Mouse (Mus musculus): ENCODE results near the gene Sec14l1. TPM values are rescaled to one million over a fixed set of nuclear protein-coding genes. Genes with fewer than 3 reads are reported as not detected.

The Sec14l1 gene
- total and polyA plus RNA-seq, 3 experiments, result 76.1 to 95.5 (median 82.8) TPM

GRCm38 (mm10) chr11:117153553-117153952 lies 38.6 kb downstream of the Sec14l1 start:
- Histone ChIP-seq H3K27me3 (ENCODE audit: insufficient read depth, low read length) (no peaks in the 10 kb centered on the region), H3K4me1 (ENCODE audit: insufficient read depth, low read depth, low read length) (peaks cover 4% of the 10 kb centered on the region), H3K36me3 (replicated peaks) (peaks cover 99% of the 10 kb centered on the region), H3K9me3 (replicated peaks) (no peaks in the 10 kb centered on the region), H3K4me3 (ENCODE audit: low read depth, low read length) (no peak overlapping the region)
- ATAC-seq (ENCODE audit: extremely low read depth, insufficient number of reproducible peaks, low FRiP score, poor library complexity, severe bottlenecking) (no peak), DNase-seq (ENCODE audit: low spot score) (no peak)
- TF ChIP-seq TAL1 (conservative IDR thresholded peaks at IDR 0.05; ENCODE audit: low read depth, low read length) (no peak), GATA1 (IDR thresholded peaks at IDR 0.05; ENCODE audit: borderline replicate concordance, low read length) (no peak), GATA2 (IDR thresholded peaks at IDR 0.05; ENCODE audit: borderline replicate concordance, low read depth, low read length) (no peak), CTCF (IDR thresholded peaks at IDR 0.05; ENCODE audit: low read depth, low read length) (no peak), POLR2AphosphoS5 (IDR thresholded peaks at IDR 0.05; ENCODE audit: insufficient replicate concordance, low read depth, low read length) (no peak)

DNA sequence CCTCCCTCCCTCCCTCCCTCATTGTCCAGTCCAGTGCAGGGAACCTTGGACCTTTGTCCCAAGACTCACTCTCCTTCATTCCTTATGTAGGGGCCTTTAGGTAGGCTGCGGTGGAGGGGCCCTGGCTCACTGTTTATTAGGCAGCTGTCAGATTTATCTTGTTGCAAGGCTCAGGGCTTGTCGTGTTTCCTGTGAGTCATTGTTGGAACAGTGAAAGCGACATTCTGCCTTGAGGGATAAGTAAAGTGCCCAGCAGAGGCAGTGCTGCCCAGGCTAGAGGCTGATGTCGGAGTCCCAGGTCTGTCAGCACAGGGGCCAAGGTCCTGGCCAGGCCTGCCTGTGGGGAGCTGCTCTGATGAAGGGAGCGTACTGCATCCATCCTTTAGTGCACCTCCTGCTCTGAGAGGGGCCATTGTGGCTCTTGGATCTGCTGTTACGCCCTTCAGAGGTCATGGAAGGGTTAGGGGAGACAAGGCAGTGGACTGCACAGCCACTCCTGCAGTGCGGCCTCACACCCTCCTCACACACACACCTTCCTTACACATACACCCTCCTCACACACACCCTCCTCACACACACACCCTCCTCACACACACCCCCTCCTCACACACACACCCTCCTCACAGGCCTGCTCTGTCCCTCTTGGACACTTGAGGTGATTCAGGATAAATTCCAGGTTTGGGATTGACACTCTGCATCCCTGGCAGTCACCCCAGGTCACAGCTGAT lies 39.3 kb downstream of the Sec14l1 start:
- DNase-seq (ENCODE audit: low spot score), result no peak
- TF ChIP-seq CTCF (IDR thresholded peaks at IDR 0.05; ENCODE audit: low read depth, low read length) (no peak), POLR2AphosphoS5 (IDR thresholded peaks at IDR 0.05; ENCODE audit: insufficient replicate concordance, low read depth, low read length) (no peak), TAL1 (conservative IDR thresholded peaks at IDR 0.05; ENCODE audit: low read depth, low read length) (no peak), GATA2 (IDR thresholded peaks at IDR 0.05; ENCODE audit: borderline replicate concordance, low read depth, low read length) (no peak), GATA1 (IDR thresholded peaks at IDR 0.05; ENCODE audit: borderline replicate concordance, low read length) (no peak)
- Histone ChIP-seq H3K36me3 (replicated peaks) (peaks cover 98% of the 10 kb centered on the region), H3K4me3 (ENCODE audit: low read depth, low read length) (no peak overlapping the region), H3K4me1 (ENCODE audit: insufficient read depth, low read depth, low read length) (peaks cover 4% of the 10 kb centered on the region), H3K27me3 (ENCODE audit: insufficient read depth, low read length) (no peaks in the 10 kb centered on the region), H3K9me3 (replicated peaks) (no peaks in the 10 kb centered on the region)
- ATAC-seq (ENCODE audit: extremely low read depth, insufficient number of reproducible peaks, low FRiP score, poor library complexity, severe bottlenecking), result no peak

- Histone ChIP-seq H3K4me3 (ENCODE audit: low read depth, low read length) (no peak overlapping the region), H3K9me3 (replicated peaks) (no peaks in the 10 kb centered on the region), H3K36me3 (replicated peaks) (peaks cover 91% of the 10 kb centered on the region), H3K4me1 (ENCODE audit: insufficient read depth, low read depth, low read length) (no peaks in the 10 kb centered on the region; the same call in 1 of the 2 replicates), H3K27me3 (ENCODE audit: insufficient read depth, low read length) (peaks cover 2% of the 10 kb centered on the region; the same call in 1 of the 2 replicates)
- TF ChIP-seq TAL1 (conservative IDR thresholded peaks at IDR 0.05; ENCODE audit: low read depth, low read length), result no peak
- TF ChIP-seq POLR2AphosphoS5 (IDR thresholded peaks at IDR 0.05; ENCODE audit: insufficient replicate concordance, low read depth, low read length), result no peak
- TF ChIP-seq GATA2 (IDR thresholded peaks at IDR 0.05; ENCODE audit: borderline replicate concordance, low read depth, low read length), result no peak
- TF ChIP-seq CTCF (IDR thresholded peaks at IDR 0.05; ENCODE audit: low read depth, low read length), result no peak
- TF ChIP-seq GATA1 (IDR thresholded peaks at IDR 0.05; ENCODE audit: borderline replicate concordance, low read length), result no peak
- no peak for DNase-seq (ENCODE audit: low spot score)
- no peak for ATAC-seq (ENCODE audit: extremely low read depth, insufficient number of reproducible peaks, low FRiP score, poor library complexity, severe bottlenecking)
These were observed 41.8 kb downstream of the Sec14l1 start for GRCm38 (mm10) chr11:117156725-117157124.

DNA sequence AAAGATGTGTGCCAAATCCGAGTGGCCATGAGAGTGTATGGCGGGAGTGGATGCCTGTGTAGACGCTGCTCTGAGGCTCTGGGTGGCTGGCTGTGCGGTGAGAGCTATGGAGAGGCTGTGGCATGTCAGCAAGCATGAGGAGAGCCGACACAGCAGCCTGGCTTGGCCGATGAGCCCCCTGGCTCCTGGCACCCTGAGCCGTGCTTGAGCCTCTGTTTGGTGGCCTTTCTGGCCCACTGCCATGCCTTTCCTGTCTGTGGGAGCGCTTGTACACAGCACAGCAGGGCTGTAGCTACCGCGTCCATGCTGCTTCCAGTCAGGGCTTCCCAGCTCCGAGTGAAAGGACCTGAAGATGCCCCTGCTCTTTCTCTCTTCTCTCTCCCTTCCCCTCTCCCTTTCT lies 43.4 kb downstream of the Sec14l1 start:
- Histone ChIP-seq H3K36me3 (replicated peaks) (peaks cover 76% of the 10 kb centered on the region), H3K4me1 (ENCODE audit: insufficient read depth, low read depth, low read length) (no peaks in the 10 kb centered on the region; the same call in 1 of the 2 replicates), H3K4me3 (ENCODE audit: low read depth, low read length) (no peak overlapping the region), H3K27me3 (ENCODE audit: insufficient read depth, low read length) (peaks cover 14% of the 10 kb centered on the region), H3K9me3 (replicated peaks) (no peaks in the 10 kb centered on the region)
- TF ChIP-seq GATA1 (IDR thresholded peaks at IDR 0.05; ENCODE audit: borderline replicate concordance, low read length) (no peak), TAL1 (conservative IDR thresholded peaks at IDR 0.05; ENCODE audit: low read depth, low read length) (no peak), GATA2 (IDR thresholded peaks at IDR 0.05; ENCODE audit: borderline replicate concordance, low read depth, low read length) (no peak), POLR2AphosphoS5 (IDR thresholded peaks at IDR 0.05; ENCODE audit: insufficient replicate concordance, low read depth, low read length) (no peak), CTCF (IDR thresholded peaks at IDR 0.05; ENCODE audit: low read depth, low read length) (no peak)
- ATAC-seq (ENCODE audit: extremely low read depth, insufficient number of reproducible peaks, low FRiP score, poor library complexity, severe bottlenecking), result no peak
- DNase-seq (ENCODE audit: low spot score), result no peak

GRCm38 (mm10) chr11:117159257-117159945 lies 44.4 kb downstream of the Sec14l1 start:
- DNase-seq (ENCODE audit: low spot score) (no peak), ATAC-seq (ENCODE audit: extremely low read depth, insufficient number of reproducible peaks, low FRiP score, poor library complexity, severe bottlenecking) (no peak)
- TF ChIP-seq CTCF (IDR thresholded peaks at IDR 0.05; ENCODE audit: low read depth, low read length) (no peak), POLR2AphosphoS5 (IDR thresholded peaks at IDR 0.05; ENCODE audit: insufficient replicate concordance, low read depth, low read length) (no peak), TAL1 (conservative IDR thresholded peaks at IDR 0.05; ENCODE audit: low read depth, low read length) (no peak), GATA1 (IDR thresholded peaks at IDR 0.05; ENCODE audit: borderline replicate concordance, low read length) (no peak), GATA2 (IDR thresholded peaks at IDR 0.05; ENCODE audit: borderline replicate concordance, low read depth, low read length) (no peak)
- Histone ChIP-seq H3K27me3 (ENCODE audit: insufficient read depth, low read length) (peaks cover 19% of the 10 kb centered on the region), H3K4me3 (ENCODE audit: low read depth, low read length) (no peak overlapping the region), H3K4me1 (ENCODE audit: insufficient read depth, low read depth, low read length) (no peaks in the 10 kb centered on the region; the same call in 1 of the 2 replicates), H3K36me3 (replicated peaks) (peaks cover 65% of the 10 kb centered on the region), H3K9me3 (replicated peaks) (no peaks in the 10 kb centered on the region)

- TF ChIP-seq TAL1 (conservative IDR thresholded peaks at IDR 0.05; ENCODE audit: low read depth, low read length) (no peak), GATA2 (IDR thresholded peaks at IDR 0.05; ENCODE audit: borderline replicate concordance, low read depth, low read length) (no peak), CTCF (IDR thresholded peaks at IDR 0.05; ENCODE audit: low read depth, low read length) (no peak), POLR2AphosphoS5 (IDR thresholded peaks at IDR 0.05; ENCODE audit: insufficient replicate concordance, low read depth, low read length) (no peak), GATA1 (IDR thresholded peaks at IDR 0.05; ENCODE audit: borderline replicate concordance, low read length) (no peak)
- Histone ChIP-seq H3K27me3 (ENCODE audit: insufficient read depth, low read length) (peaks cover 19% of the 10 kb centered on the region), H3K4me1 (ENCODE audit: insufficient read depth, low read depth, low read length) (no peaks in the 10 kb centered on the region; the same call in 1 of the 2 replicates), H3K36me3 (replicated peaks) (peaks cover 60% of the 10 kb centered on the region), H3K9me3 (replicated peaks) (no peaks in the 10 kb centered on the region), H3K4me3 (ENCODE audit: low read depth, low read length) (no peak overlapping the region)
- ATAC-seq (ENCODE audit: extremely low read depth, insufficient number of reproducible peaks, low FRiP score, poor library complexity, severe bottlenecking) (no peak), DNase-seq (ENCODE audit: low spot score) (no peak)
These were observed 45.0 kb downstream of the Sec14l1 start for GRCm38 (mm10) chr11:117159946-117160307.
